Mouse (Mus musculus): ENCODE results near the gene Cog4. TPM values are rescaled to one million over a fixed set of nuclear protein-coding genes. Genes with fewer than 3 reads are reported as not detected.

The Cog4 gene
- total and polyA plus RNA-seq, 3 experiments: 24.9 to 35.2 (median 27.5) TPM

DNA sequence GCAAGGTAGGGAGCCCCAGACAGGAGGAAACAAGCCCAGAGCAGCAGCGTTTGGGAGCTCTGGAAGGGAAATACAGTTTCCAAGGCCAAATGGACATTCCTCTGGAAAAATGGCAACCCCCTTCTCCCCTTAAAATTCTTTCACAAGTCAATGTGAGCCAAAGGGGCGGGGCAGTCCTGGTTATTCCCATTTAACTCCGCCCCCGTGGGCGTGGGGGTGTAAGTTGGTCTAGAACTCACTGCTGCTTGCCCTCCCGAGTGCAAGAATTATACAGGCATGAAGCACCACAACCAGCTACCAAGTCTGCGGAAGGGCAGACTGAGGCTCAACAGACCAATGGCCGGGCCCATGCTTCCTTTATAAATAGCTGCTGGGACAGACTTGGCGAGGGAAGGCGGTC is 48.5 kb downstream of the Cog4 start:
- Histone ChIP-seq H3K4me1 (ENCODE audit: control insufficient read depth in 1 of 2, insufficient read depth in 2 of 2) (no peaks in the 10 kb centered on the region), H3K9ac (ENCODE audit: insufficient read depth, low read depth) (no peak overlapping the region), H3K9me3 (replicated peaks; ENCODE audit: low read length) (peaks cover 2% of the 10 kb centered on the region), H3K27ac (ENCODE audit: insufficient read depth, low read depth) (no peak overlapping the region), H3K27me3 (replicated peaks) (no peaks in the 10 kb centered on the region), H3K79me2 (replicated peaks; ENCODE audit: control insufficient read depth, extremely low read depth, insufficient read depth, poor library complexity, severe bottlenecking) (no peaks in the 10 kb centered on the region), H3K4me2 (ENCODE audit: insufficient read depth, low read depth, poor library complexity, severe bottlenecking) (no peak overlapping the region), H3K36me3 (replicated peaks in 1 of 2; ENCODE audit: control insufficient read depth in 1 of 2, insufficient read depth in 1 of 2, low read length in 1 of 2) (peaks cover 47 to 80% of the 10 kb centered on the region in 2 experiments), H3K4me3 (replicated peaks in 1 of 3; ENCODE audit: low read depth in 2 of 3, low read length in 2 of 3, poor library complexity in 1 of 3) (no peak overlapping the region)
- DNase-seq (ENCODE audit: extremely low read depth): no peak
- in situ Hi-C loops (cut with MboI; ENCODE audit: low pct_ligation_motif_present, low pct_unique_long_range_greater_than_20kb, low sequenced_read_pairs) (no loop called here), dilution Hi-C loops (cut with MboI; ENCODE audit: extremely low pct_ligation_motif_present, extremely low pct_unique_long_range_greater_than_20kb, low sequenced_read_pairs) (no loop called here)
- TF ChIP-seq POLR2A (IDR thresholded peaks at IDR 0.05; ENCODE audit: low read depth, low read length): no peak
- no peak for TF ChIP-seq SIN3A (IDR thresholded peaks at IDR 0.05; ENCODE audit: low read length)
- TF ChIP-seq E2F4 (IDR thresholded peaks at IDR 0.05; ENCODE audit: insufficient replicate concordance, low read depth, low read length): no peak
- no peak for TF ChIP-seq TBP (conservative IDR thresholded peaks at IDR 0.05; ENCODE audit: low read depth, low read length)
- TF ChIP-seq ELF1 (IDR thresholded peaks at IDR 0.05; ENCODE audit: low read depth, low read length): no peak
- TF ChIP-seq ZNF384 (IDR thresholded peaks at IDR 0.05; ENCODE audit: low read depth, low read length): no peak
- no peak for TF ChIP-seq ETS1 (conservative IDR thresholded peaks at IDR 0.05; ENCODE audit: low read depth, low read length)

GRCm38 (mm10) chr8:110895254-110895653 is 48.9 kb downstream of the Cog4 start:
- Histone ChIP-seq H3K9ac (ENCODE audit: insufficient read depth, low read depth) (no peak overlapping the region), H3K27me3 (replicated peaks) (no peaks in the 10 kb centered on the region), H3K27ac (ENCODE audit: insufficient read depth, low read depth) (no peak overlapping the region), H3K4me2 (ENCODE audit: insufficient read depth, low read depth, poor library complexity, severe bottlenecking) (no peak overlapping the region), H3K79me2 (replicated peaks; ENCODE audit: control insufficient read depth, extremely low read depth, insufficient read depth, poor library complexity, severe bottlenecking) (no peaks in the 10 kb centered on the region; the same call in 1 of the 2 replicates), H3K4me3 (replicated peaks in 1 of 3; ENCODE audit: low read depth in 2 of 3, low read length in 2 of 3, poor library complexity in 1 of 3) (no peak overlapping the region), H3K36me3 (replicated peaks in 1 of 2; ENCODE audit: control insufficient read depth in 1 of 2, insufficient read depth in 1 of 2, low read length in 1 of 2) (peaks cover 43 to 76% of the 10 kb centered on the region in 2 experiments), H3K9me3 (replicated peaks; ENCODE audit: low read length) (peaks cover 2% of the 10 kb centered on the region), H3K4me1 (ENCODE audit: control insufficient read depth in 1 of 2, insufficient read depth in 2 of 2) (no peaks in the 10 kb centered on the region)
- dilution Hi-C loops (cut with MboI; ENCODE audit: extremely low pct_ligation_motif_present, extremely low pct_unique_long_range_greater_than_20kb, low sequenced_read_pairs) (no loop called here), in situ Hi-C loops (cut with MboI; ENCODE audit: low pct_ligation_motif_present, low pct_unique_long_range_greater_than_20kb, low sequenced_read_pairs) (no loop called here)
- no peak for TF ChIP-seq UBTF (IDR thresholded peaks at IDR 0.05; ENCODE audit: low read depth, low read length)
- no peak for TF ChIP-seq ZMIZ1 (IDR thresholded peaks at IDR 0.05; ENCODE audit: low read depth, low read length)
- TF ChIP-seq CHD2 (IDR thresholded peaks at IDR 0.05; ENCODE audit: low read length): no peak
- no peak for DNase-seq (ENCODE audit: extremely low read depth)

- in situ Hi-C loops (cut with MboI; ENCODE audit: low pct_ligation_motif_present, low pct_unique_long_range_greater_than_20kb, low sequenced_read_pairs): no loop called here
- H3K9ac ChIP-seq (ENCODE audit: insufficient read depth, low read depth): no peak overlapping the region
- H3K9me3 ChIP-seq (replicated peaks; ENCODE audit: low read length): peaks cover 2% of the 10 kb centered on the region
- H3K79me2 ChIP-seq (replicated peaks; ENCODE audit: control insufficient read depth, extremely low read depth, insufficient read depth, poor library complexity, severe bottlenecking): no peaks in the 10 kb centered on the region; the same call in 1 of the 2 replicates
- dilution Hi-C loops (cut with MboI; ENCODE audit: extremely low pct_ligation_motif_present, extremely low pct_unique_long_range_greater_than_20kb, low sequenced_read_pairs): no loop called here
- peaks cover 42 to 70% of the 10 kb centered on the region in 2 experiments for H3K36me3 ChIP-seq (replicated peaks in 1 of 2; ENCODE audit: control insufficient read depth in 1 of 2, insufficient read depth in 1 of 2, low read length in 1 of 2)
- H3K4me3 ChIP-seq (replicated peaks in 1 of 3; ENCODE audit: low read depth in 2 of 3, low read length in 2 of 3, poor library complexity in 1 of 3): no peak overlapping the region
- H3K4me1 ChIP-seq (ENCODE audit: control insufficient read depth in 1 of 2, insufficient read depth in 2 of 2): peaks cover 0 to 2% of the 10 kb centered on the region in 2 experiments; a peak in 1 of 4 replicates
- H3K27ac ChIP-seq (ENCODE audit: insufficient read depth, low read depth): no peak overlapping the region
- no peak for DNase-seq (ENCODE audit: extremely low read depth)
- H3K4me2 ChIP-seq (ENCODE audit: insufficient read depth, low read depth, poor library complexity, severe bottlenecking): no peak overlapping the region
- TF ChIP-seq ZKSCAN1 (IDR thresholded peaks at IDR 0.05; ENCODE audit: borderline replicate concordance, low read depth, low read length): no peak
- TF ChIP-seq RAD21 (IDR thresholded peaks at IDR 0.05; ENCODE audit: low read depth, low read length): no peak
- no peak for TF ChIP-seq MAFK (IDR thresholded peaks at IDR 0.05; ENCODE audit: insufficient replicate concordance, low read length)
- TF ChIP-seq ZC3H11A (IDR thresholded peaks at IDR 0.05; ENCODE audit: low read depth, low read length): no peak
- no peak for TF ChIP-seq USF2 (conservative IDR thresholded peaks at IDR 0.05; ENCODE audit: low read depth, low read length)
- H3K27me3 ChIP-seq (replicated peaks): no peaks in the 10 kb centered on the region
Measured at GRCm38 (mm10) chr8:110895812-110896211, 49.4 kb downstream of the Cog4 start.
